Mouse (Mus musculus): ENCODE data around the gene Galnt10. TPM values are rescaled to one million over a fixed set of nuclear protein-coding genes. Genes with fewer than 3 reads are reported as not detected.

Galnt10 gene
- polyA plus RNA-seq, 1 experiment from 2014 or later: 12.6 TPM

DNA sequence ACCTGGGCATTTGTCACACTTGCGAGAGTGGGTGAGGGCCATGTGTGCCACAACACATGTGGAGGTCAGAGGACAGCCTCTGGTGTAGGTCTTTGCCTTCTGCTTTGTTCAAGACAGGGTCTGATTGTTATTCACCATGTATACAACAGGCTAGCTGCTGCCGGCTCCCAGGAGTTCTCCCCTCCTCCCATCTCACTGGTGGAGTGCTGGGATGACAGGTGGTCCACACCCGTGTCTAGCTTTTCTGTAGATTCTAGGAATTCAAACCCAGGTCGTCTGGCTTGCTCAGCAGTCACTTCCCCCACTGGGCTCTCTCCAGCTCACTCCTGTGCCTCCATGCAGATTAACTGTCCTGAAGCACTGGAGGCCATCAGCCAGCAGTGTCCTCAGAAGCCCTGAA is 80.7 kb downstream of the Galnt10 start:
- H3K4me3 ChIP-seq (ENCODE audit: low read depth, low read length): no peak overlapping the region
- peaks cover 2% of the 10 kb centered on the region; the same call in 1 of the 2 replicates for H3K4me1 ChIP-seq (ENCODE audit: control insufficient read depth, insufficient read depth, low read length)
- no peak for ATAC-seq (ENCODE audit: insufficient read depth, low FRiP score, low TSS enrichment)
- H3K27ac ChIP-seq (ENCODE audit: low read depth, low read length): no peak overlapping the region
- H3K36me3 ChIP-seq (ENCODE audit: control insufficient read depth, insufficient read depth, low read length): no peaks in the 10 kb centered on the region
- no peaks in the 10 kb centered on the region for H3K27me3 ChIP-seq (ENCODE audit: control insufficient read depth, insufficient read depth, low read length)
- H3K4me2 ChIP-seq (ENCODE audit: low read depth): no peak overlapping the region
- WGBS: 67% methylated on average over 4 of the region's 4 CpGs
- no peak for DNase-seq (ENCODE audit: low spot score)
- no peaks in the 10 kb centered on the region for H3K9me3 ChIP-seq (ENCODE audit: control insufficient read depth, low read length)
- H3K9ac ChIP-seq (ENCODE audit: low read length): no peak overlapping the region

DNA sequence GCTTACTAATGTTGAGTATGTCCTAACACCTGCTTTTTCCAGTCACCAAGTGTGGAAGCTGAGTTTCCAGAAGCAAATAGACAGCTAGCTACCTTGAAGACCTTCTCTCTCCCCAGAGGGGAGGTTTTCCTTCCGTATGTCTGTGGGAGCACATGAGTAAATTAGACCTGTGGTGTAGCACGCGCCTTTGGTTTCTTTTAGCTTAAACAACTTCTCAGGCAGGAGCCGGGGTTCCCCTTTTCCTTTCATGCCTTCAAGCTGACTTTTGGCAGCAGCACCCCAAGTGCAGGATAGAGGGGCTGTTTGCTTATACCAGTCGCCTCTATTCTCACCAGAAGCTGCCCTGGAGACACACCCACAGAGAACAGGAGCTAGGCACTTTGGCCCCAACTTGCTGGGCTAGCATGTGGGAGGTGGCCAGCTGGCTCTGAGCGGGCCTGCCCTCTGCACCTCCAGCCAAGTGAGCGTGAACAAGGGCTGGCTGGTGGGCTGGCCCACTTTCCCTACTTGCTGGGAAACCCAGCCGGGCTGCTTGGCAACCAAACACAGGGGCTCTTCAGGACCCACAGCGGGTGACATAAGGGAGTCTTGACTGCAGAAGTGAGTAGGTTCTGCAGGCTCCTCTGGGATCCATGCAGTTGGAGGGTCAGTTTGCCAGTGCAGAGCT is 82.2 kb downstream of the Galnt10 start:
- Histone ChIP-seq H3K27ac (ENCODE audit: low read depth, low read length) (no peak overlapping the region), H3K36me3 (ENCODE audit: control insufficient read depth, insufficient read depth, low read length) (no peaks in the 10 kb centered on the region), H3K4me2 (ENCODE audit: low read depth) (no peak overlapping the region), H3K27me3 (ENCODE audit: control insufficient read depth, insufficient read depth, low read length) (no peaks in the 10 kb centered on the region), H3K4me1 (ENCODE audit: control insufficient read depth, insufficient read depth, low read length) (no peaks in the 10 kb centered on the region), H3K9ac (ENCODE audit: low read length) (no peak overlapping the region), H3K4me3 (ENCODE audit: low read depth, low read length) (no peak overlapping the region), H3K9me3 (ENCODE audit: control insufficient read depth, low read length) (no peaks in the 10 kb centered on the region)
- 68% methylated on average over 9 of the region's 9 CpGs for WGBS
- no peak for ATAC-seq (ENCODE audit: insufficient read depth, low FRiP score, low TSS enrichment)
- no peak for DNase-seq (ENCODE audit: low spot score)

DNA sequence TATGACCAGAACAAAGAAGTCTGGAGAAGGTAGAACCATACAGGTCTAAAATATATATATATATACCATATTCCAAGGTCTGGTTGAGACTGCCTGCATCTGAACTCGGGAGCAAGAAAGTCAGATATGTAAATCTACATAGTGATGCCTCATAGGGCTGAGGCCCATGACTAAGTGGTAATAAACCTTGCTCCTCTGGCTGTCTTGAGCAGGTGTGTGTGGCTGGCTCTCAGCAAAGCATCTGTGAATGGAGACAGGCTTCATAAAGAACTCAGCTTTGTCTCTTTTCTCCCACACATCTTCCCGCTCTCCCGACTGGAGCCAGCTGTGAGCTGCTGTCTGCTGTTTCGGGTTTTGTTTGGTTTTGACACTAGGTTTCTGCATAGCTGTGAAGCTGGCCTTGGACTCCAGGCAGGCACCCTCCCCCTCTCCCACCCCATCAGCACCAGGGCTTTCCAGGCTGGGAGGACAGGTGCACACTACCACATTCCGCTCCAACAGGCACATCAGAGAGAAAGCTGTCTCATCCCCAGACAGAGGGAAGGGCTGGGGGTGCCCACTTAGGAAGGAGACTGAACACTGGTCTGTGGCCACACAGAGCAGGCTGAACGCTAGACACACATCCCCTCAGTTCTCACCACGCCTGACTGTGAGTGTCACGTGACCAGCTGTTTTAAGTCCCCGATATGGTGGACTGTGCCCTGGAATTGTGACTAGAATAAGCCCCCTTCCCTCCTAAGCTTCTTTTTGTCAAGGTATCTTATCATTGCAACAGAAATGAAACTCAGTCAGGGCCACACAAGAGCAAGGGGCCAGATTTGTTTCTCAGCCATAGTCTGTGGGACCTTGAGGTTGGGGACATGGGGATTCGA is 87.4 kb downstream of the Galnt10 start:
- Histone ChIP-seq H3K4me1 (ENCODE audit: control insufficient read depth, insufficient read depth, low read length) (no peaks in the 10 kb centered on the region), H3K27ac (ENCODE audit: low read depth, low read length) (no peak overlapping the region), H3K4me2 (ENCODE audit: low read depth) (no peak overlapping the region), H3K9ac (ENCODE audit: low read length) (no peak overlapping the region), H3K27me3 (ENCODE audit: control insufficient read depth, insufficient read depth, low read length) (no peaks in the 10 kb centered on the region), H3K4me3 (ENCODE audit: low read depth, low read length) (no peak overlapping the region), H3K9me3 (ENCODE audit: control insufficient read depth, low read length) (no peaks in the 10 kb centered on the region), H3K36me3 (ENCODE audit: control insufficient read depth, insufficient read depth, low read length) (no peaks in the 10 kb centered on the region)
- no peak for DNase-seq (ENCODE audit: low spot score)
- 80% methylated on average over 10 of the region's 10 CpGs for WGBS
- no peak for ATAC-seq (ENCODE audit: insufficient read depth, low FRiP score, low TSS enrichment)

DNA sequence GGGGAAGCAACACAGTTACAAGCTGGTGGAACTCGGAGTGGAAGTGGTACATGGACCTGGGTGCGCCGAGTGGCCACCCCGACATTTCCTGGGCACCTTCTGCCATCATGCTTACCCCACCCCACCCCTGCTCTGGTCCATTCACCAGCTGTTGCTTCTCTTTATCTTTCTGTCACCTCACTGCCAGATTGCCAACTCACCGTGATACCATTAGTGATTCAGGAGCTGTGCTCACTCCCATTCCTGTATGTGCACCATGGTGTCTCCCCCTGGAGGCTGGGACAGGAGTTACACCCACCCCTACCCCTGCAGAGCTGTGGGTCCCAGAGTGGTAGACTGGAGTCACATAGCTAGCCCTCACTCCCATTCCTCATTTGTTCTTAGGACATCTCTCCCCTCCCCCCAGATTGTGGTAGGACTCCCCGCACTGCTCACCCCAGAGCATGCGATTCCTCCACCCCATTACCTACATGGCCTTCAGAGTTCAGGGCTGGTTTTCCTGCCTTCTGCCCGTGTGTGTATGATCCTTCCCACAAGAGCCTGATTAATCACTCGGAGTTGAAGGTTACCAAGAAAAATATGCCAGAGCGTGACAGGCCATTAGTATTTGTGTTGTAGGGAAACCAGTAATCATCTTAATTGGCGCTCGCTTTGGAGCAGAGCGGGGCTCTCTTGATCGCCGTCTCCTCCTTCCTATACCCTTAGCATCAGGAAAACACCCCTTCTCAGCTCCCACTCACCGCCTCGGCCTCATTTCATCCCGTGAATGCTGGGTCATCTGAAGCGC is 102.2 kb downstream of the Galnt10 start:
- 86% methylated on average over 19 of the region's 19 CpGs for WGBS
- Histone ChIP-seq H3K4me2 (ENCODE audit: low read depth) (no peak overlapping the region), H3K4me3 (ENCODE audit: low read depth, low read length) (no peak overlapping the region), H3K27ac (ENCODE audit: low read depth, low read length) (no peak overlapping the region), H3K36me3 (ENCODE audit: control insufficient read depth, insufficient read depth, low read length) (no peaks in the 10 kb centered on the region), H3K9me3 (ENCODE audit: control insufficient read depth, low read length) (no peaks in the 10 kb centered on the region), H3K9ac (ENCODE audit: low read length) (no peak overlapping the region), H3K27me3 (ENCODE audit: control insufficient read depth, insufficient read depth, low read length) (no peaks in the 10 kb centered on the region), H3K4me1 (ENCODE audit: control insufficient read depth, insufficient read depth, low read length) (no peaks in the 10 kb centered on the region)
- no peak for ATAC-seq (ENCODE audit: insufficient read depth, low FRiP score, low TSS enrichment)
- peak; percentile 28 for DNase-seq (ENCODE audit: low spot score)

DNA sequence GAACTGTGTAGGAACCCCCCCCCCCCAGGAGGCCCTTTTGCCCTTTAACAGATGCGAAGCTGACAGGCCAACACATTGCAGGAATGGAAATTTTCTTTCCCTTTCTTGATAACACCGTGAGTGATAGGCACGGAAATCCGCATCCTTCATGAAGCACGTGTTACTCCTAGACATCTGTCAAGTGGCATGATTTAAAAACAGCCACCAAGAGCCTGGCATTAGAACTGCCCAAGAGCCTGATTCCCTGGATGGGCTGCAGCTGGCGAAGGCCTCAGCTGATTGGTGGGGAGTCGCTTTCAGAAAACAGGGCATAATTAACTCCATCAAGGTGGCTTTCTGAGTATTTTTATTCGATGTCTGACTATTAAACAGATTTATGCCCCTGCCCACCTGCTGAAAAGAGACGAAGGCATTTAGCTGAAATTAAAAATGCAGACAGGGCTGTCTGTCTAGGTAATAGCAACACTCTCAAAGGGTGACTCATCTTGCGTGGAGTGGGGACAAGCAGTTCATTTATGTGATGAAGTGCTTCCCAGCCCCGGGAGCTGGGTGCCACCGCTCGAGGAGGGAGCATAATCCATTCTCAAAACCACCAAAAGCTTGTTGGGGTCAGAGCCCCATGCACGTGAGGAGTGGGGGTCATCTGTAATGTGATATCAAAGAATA is 108.4 kb downstream of the Galnt10 start:
- Histone ChIP-seq H3K4me1 (ENCODE audit: control insufficient read depth, insufficient read depth, low read length) (0 out of 2 replicates have a peak, but pooled peaks cover 2% of the 10 kb centered on the region), H3K4me3 (ENCODE audit: low read depth, low read length) (no peak overlapping the region), H3K9me3 (ENCODE audit: control insufficient read depth, low read length) (no peaks in the 10 kb centered on the region), H3K36me3 (ENCODE audit: control insufficient read depth, insufficient read depth, low read length) (no peaks in the 10 kb centered on the region), H3K9ac (ENCODE audit: low read length) (no peak overlapping the region), H3K4me2 (ENCODE audit: low read depth) (no peak overlapping the region), H3K27me3 (ENCODE audit: control insufficient read depth, insufficient read depth, low read length) (no peaks in the 10 kb centered on the region), H3K27ac (ENCODE audit: low read depth, low read length) (no peak overlapping the region)
- DNase-seq (ENCODE audit: low spot score) (no peak), ATAC-seq (ENCODE audit: insufficient read depth, low FRiP score, low TSS enrichment) (no peak)
- WGBS: 63% methylated on average over 14 of the region's 14 CpGs

DNA sequence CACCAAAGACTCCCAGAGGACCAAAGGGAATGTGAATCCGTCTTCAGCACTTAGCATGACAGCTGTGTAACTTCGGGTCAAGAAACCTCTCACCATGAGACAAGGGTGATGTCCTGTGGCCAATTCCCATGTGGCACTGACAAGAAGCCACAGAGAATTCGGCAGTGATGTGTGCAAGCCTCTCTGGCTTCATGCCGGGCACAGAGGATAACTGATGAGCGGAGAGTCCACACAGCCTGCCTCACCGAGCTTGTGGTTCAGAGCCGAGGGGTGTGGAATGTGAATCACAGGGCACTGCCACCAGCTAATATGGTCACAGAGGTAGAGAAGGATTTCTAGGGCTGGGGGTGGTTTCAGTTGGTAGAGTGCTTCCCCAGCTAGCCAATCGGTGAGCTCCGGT is 113.4 kb downstream of the Galnt10 start:
- ATAC-seq (ENCODE audit: insufficient read depth, low FRiP score, low TSS enrichment): no peak
- H3K9ac ChIP-seq (ENCODE audit: low read length): no peak overlapping the region
- WGBS: 69% methylated on average over 9 of the region's 9 CpGs
- H3K27ac ChIP-seq (ENCODE audit: low read depth, low read length): no peak overlapping the region
- no peaks in the 10 kb centered on the region for H3K27me3 ChIP-seq (ENCODE audit: control insufficient read depth, insufficient read depth, low read length)
- peaks cover 6% of the 10 kb centered on the region; the same call in 1 of the 2 replicates for H3K4me1 ChIP-seq (ENCODE audit: control insufficient read depth, insufficient read depth, low read length)
- H3K9me3 ChIP-seq (ENCODE audit: control insufficient read depth, low read length): no peaks in the 10 kb centered on the region
- DNase-seq (ENCODE audit: low spot score): no peak
- H3K4me2 ChIP-seq (ENCODE audit: low read depth): no peak overlapping the region
- no peaks in the 10 kb centered on the region for H3K36me3 ChIP-seq (ENCODE audit: control insufficient read depth, insufficient read depth, low read length)
- H3K4me3 ChIP-seq (ENCODE audit: low read depth, low read length): no peak overlapping the region

DNA sequence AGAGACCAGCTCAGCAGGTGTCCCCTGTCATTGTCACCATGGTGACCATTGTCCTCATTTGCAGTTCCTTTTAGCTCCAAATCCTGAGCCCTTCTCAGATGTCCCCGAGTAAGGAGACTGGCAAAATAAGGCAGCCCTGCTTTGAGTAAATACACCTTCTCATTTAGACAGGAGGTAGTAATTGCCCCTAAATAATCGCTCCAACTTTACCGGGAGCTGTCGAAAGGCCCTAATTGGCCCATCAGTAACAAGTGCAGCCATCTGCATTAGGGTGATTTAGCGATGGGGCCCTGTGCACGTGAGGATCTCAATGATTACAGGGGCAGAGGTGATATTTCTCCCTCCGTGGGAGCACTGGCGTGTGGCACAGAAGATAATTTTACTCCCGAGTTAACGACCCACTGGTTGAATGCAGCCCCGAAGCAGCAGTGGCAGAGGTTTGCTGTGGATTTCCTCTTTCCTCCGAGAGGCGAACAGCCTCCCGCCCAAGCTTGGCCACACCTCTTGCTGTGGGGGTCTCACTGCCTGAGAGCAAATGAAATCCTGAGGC is 115.3 kb downstream of the Galnt10 start:
- WGBS: 13% methylated on average over 14 of the region's 14 CpGs
- H3K9ac ChIP-seq (ENCODE audit: low read length): no peak overlapping the region
- H3K4me3 ChIP-seq (ENCODE audit: low read depth, low read length): no peak overlapping the region
- DNase-seq (ENCODE audit: low spot score) (peak; percentile 53), ATAC-seq (ENCODE audit: insufficient read depth, low FRiP score, low TSS enrichment) (no peak)
- no peak overlapping the region for H3K4me2 ChIP-seq (ENCODE audit: low read depth)
- H3K27me3 ChIP-seq (ENCODE audit: control insufficient read depth, insufficient read depth, low read length): no peaks in the 10 kb centered on the region
- H3K9me3 ChIP-seq (ENCODE audit: control insufficient read depth, low read length): no peaks in the 10 kb centered on the region
- peaks cover 6% of the 10 kb centered on the region; the same call in 1 of the 2 replicates for H3K4me1 ChIP-seq (ENCODE audit: control insufficient read depth, insufficient read depth, low read length)
- H3K36me3 ChIP-seq (ENCODE audit: control insufficient read depth, insufficient read depth, low read length): no peaks in the 10 kb centered on the region
- no peak overlapping the region for H3K27ac ChIP-seq (ENCODE audit: low read depth, low read length)

DNA sequence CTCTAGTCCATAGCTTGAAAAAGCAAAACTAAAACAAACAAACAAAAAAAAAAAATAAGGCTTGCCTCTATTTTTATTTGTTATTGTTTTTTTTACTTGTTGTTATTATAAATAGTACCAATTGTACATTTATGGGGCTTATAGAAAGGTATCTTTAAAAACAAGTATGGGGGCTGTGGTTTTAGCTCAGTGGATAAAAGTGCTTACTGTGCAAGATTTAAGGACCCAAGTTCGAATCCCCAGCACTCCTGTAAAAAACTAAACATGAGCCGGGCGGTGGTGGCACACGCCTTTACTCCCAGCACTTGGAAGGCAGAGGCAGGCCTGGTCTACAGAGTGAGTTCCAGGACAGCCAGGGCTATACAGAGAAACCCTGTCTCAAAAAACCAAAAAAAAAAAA is 116.1 kb downstream of the Galnt10 start:
- no peak overlapping the region for H3K4me2 ChIP-seq (ENCODE audit: low read depth)
- no peaks in the 10 kb centered on the region for H3K27me3 ChIP-seq (ENCODE audit: control insufficient read depth, insufficient read depth, low read length)
- no peak overlapping the region for H3K27ac ChIP-seq (ENCODE audit: low read depth, low read length)
- H3K36me3 ChIP-seq (ENCODE audit: control insufficient read depth, insufficient read depth, low read length): no peaks in the 10 kb centered on the region
- DNase-seq (ENCODE audit: low spot score) (no peak), ATAC-seq (ENCODE audit: insufficient read depth, low FRiP score, low TSS enrichment) (no peak)
- WGBS: 95% methylated on average over 4 of the region's 4 CpGs
- no peak overlapping the region for H3K4me3 ChIP-seq (ENCODE audit: low read depth, low read length)
- H3K4me1 ChIP-seq (ENCODE audit: control insufficient read depth, insufficient read depth, low read length): peaks cover 11% of the 10 kb centered on the region
- H3K9ac ChIP-seq (ENCODE audit: low read length): no peak overlapping the region
- H3K9me3 ChIP-seq (ENCODE audit: control insufficient read depth, low read length): no peaks in the 10 kb centered on the region
